8 mouse cellular contexts compared by ENCODE assay signal in the genomic region with DNA sequence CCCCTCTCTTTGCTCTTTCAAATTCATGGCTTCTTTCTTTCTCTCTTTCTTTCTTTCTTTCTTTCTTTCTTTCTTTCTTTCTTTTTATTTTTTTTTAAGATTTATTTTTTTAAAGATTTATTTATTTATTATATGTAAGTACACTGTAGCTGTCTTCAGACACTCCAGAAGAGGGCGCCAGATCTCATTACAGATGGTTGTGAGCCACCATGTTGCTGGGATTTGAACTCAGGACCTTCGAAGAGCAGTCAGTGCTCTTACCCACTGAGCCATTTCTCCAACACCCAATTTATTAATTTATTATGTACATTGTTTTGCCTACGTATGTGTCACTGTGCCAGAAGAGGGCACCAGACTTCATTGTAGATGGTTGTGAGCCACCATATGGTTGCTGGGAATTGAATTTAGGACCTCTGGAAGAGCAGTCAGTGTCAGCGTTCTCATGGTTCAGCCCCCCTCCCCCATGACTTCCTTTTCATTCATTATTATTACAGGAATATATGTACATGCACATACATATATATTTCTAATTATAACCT. TPM values are rescaled to one million over a fixed set of nuclear protein-coding genes. Genes with fewer than 3 reads are reported as not detected.
DNase-seq lines count a peak whose midpoint lies in the region; ATAC-seq and TF ChIP-seq lines count a peak whose summit lies in the region.
"Not testable (repeated sequence)": the region's sequence is repeated elsewhere in the genome, so short reads cannot be mapped to it uniquely, and the experiment has no call there.

No protein-coding gene starts in this region.

- not testable (repeated sequence) for TF ChIP-seq EP300 in liver, postnatal 0 days (IDR thresholded peaks at IDR 0.05; ENCODE audit: low read depth)

- peaks cover 29% of the 10 kb centered on the region for H3K4me1 ChIP-seq in E14TG2a.4 (replicated peaks; ENCODE audit: low read depth, low read length)
- peaks cover 13% of the 10 kb centered on the region for H3K4me1 ChIP-seq in liver, postnatal 0 days (ENCODE audit: insufficient read depth)
- H3K4me1 ChIP-seq in midbrain, embryonic 11.5 days (ENCODE audit: control insufficient read depth, insufficient read depth, low read length): peaks cover 11% of the 10 kb centered on the region

- peak; percentile 19 to 27 for DNase-seq in B cell, adult 2 months
- DNase-seq in gastrocnemius, adult 2 months; layer of hippocampus, adult 2 months (ENCODE audit: low spot score in 2 of 2); liver, postnatal 0 days: not testable (repeated sequence)
- DNase-seq in induced T-regulatory cell, adult 2 months (ENCODE audit: low read depth): peak; percentile 30
- peak; percentile 69 for DNase-seq in midbrain, embryonic 11.5 days (ENCODE audit: low spot score, missing footprints)
- peak; percentile 43 for DNase-seq in splenic B cell, adult 2 months (ENCODE audit: low read depth, low spot score)

- H3K27me3 ChIP-seq in E14TG2a.4 (ENCODE audit: insufficient read depth, low read length); liver, postnatal 0 days (ENCODE audit: insufficient read depth, low read length); midbrain, embryonic 11.5 days (ENCODE audit: control insufficient read depth, insufficient read depth, low read length); splenic B cell, adult 2 months (ENCODE audit: control insufficient read depth, insufficient read depth, low read length, poor library complexity, severe bottlenecking): not testable (repeated sequence)

- H3K36me3 ChIP-seq in E14TG2a.4 (ENCODE audit: insufficient read depth, low read length); liver, postnatal 0 days (replicated peaks; ENCODE audit: insufficient read depth, low read length); midbrain, embryonic 11.5 days (ENCODE audit: control insufficient read depth, insufficient read depth, low read length); splenic B cell, adult 2 months (ENCODE audit: control insufficient read depth, insufficient read depth, low read length, poor library complexity, severe bottlenecking): not testable (repeated sequence)

- intact Hi-C loops in gastrocnemius, adult 2 months (cut with DNase I): not testable (repeated sequence)

- not testable (repeated sequence) for H3K9me3 ChIP-seq in E14TG2a.4 (ENCODE audit: low read length); liver, postnatal 0 days (ENCODE audit: low read length); midbrain, embryonic 11.5 days (ENCODE audit: control insufficient read depth, low read length)

- peak; percentile 21; the same call in 1 of the 2 replicates for TF ChIP-seq CTCF in E14TG2a.4 (conservative IDR thresholded peaks at IDR 0.05; ENCODE audit: low read length)
- peak; percentile 47 for TF ChIP-seq CTCF in gastrocnemius, adult 2 months (IDR thresholded peaks at IDR 0.05)
- TF ChIP-seq CTCF in layer of hippocampus, adult 2 months (conservative IDR thresholded peaks at IDR 0.05): peak; percentile 68
- peak; percentile 34 for TF ChIP-seq CTCF in liver, postnatal 0 days (IDR thresholded peaks at IDR 0.05; ENCODE audit: low read depth)

- 70% methylated on average over 4 of the region's 4 CpGs for WGBS in liver, postnatal 0 days (ENCODE audit: insufficient replicate concordance)
- WGBS in midbrain, embryonic 11.5 days: 77% methylated on average over 4 of the region's 4 CpGs

- H3K9ac ChIP-seq in liver, postnatal 0 days (replicated peaks); midbrain, embryonic 11.5 days (ENCODE audit: low read length): not testable (repeated sequence)

- ATAC-seq in liver, postnatal 0 days; midbrain, embryonic 11.5 days (ENCODE audit: low FRiP score): not testable (repeated sequence)

- H3K4me2 ChIP-seq in liver, postnatal 0 days (ENCODE audit: low read depth, low read length); midbrain, embryonic 11.5 days: not testable (repeated sequence)

- H3K4me3 ChIP-seq in E14TG2a.4 (replicated peaks; ENCODE audit: low read length); gastrocnemius, adult 2 months; layer of hippocampus, adult 2 months; liver, postnatal 0 days (ENCODE audit: low read depth, low read length); midbrain, embryonic 11.5 days (ENCODE audit: low read depth, low read length): not testable (repeated sequence)

- H3K27ac ChIP-seq in gastrocnemius, adult 2 months; layer of hippocampus, adult 2 months; liver, postnatal 0 days (ENCODE audit: low read depth); midbrain, embryonic 11.5 days (ENCODE audit: low read depth, low read length): not testable (repeated sequence)

RNA-seq across cellular contexts. Expression of a gene that starts 1.9 kb away (rescaled TPM):
- 1 to 10 TPM; 2.1 to 3.3 TPM for total RNA-seq in gastrocnemius, adult 2 months (2021)
- total RNA-seq in layer of hippocampus, adult 2 months (2021): 10 to 100 TPM; 10.8 to 11.4 TPM
- 11.7 and 13.0 TPM in 2 replicates for polyA plus RNA-seq in liver, postnatal 0 days (2015; fragmentation: Nextera tagmentation; extraction: Ambion mirVana)
- polyA plus RNA-seq in midbrain, embryonic 11.5 days (2014; fragmentation: Nextera tagmentation; extraction: Ambion mirVana): 58.3 and 63.9 TPM in 2 replicates

RNA-seq across cellular contexts. Expression of a gene that starts 19.1 kb away (rescaled TPM):
- total RNA-seq in gastrocnemius, adult 2 months (2021): 1 to 10 TPM; 6.3 to 6.4 TPM
- 10 to 100 TPM in 1 of 2 experiments, 1 to 10 TPM in 1; 9.1 to 11.1 TPM for total RNA-seq in layer of hippocampus, adult 2 months (2021)
- polyA plus RNA-seq in liver, postnatal 0 days (2015; fragmentation: Nextera tagmentation; extraction: Ambion mirVana): 18.5 and 19.0 TPM in 2 replicates
- 16.1 and 16.8 TPM in 2 replicates for polyA plus RNA-seq in midbrain, embryonic 11.5 days (2014; fragmentation: Nextera tagmentation; extraction: Ambion mirVana)

RNA-seq across cellular contexts. Expression of a gene that starts 19.3 kb away (rescaled TPM):
- total RNA-seq in gastrocnemius, adult 2 months (2021): 1 to 10 TPM; 1.5 TPM
- total RNA-seq in layer of hippocampus, adult 2 months (2021): 10 to 100 TPM; 12.2 to 12.8 TPM
- 8.2 and 8.4 TPM in 2 replicates for polyA plus RNA-seq in liver, postnatal 0 days (2015; fragmentation: Nextera tagmentation; extraction: Ambion mirVana)
- 60.6 and 67.3 TPM in 2 replicates for polyA plus RNA-seq in midbrain, embryonic 11.5 days (2014; fragmentation: Nextera tagmentation; extraction: Ambion mirVana)

RNA-seq across cellular contexts. Expression of a gene that starts 32.0 kb away (rescaled TPM):
- total RNA-seq in gastrocnemius, adult 2 months (2021): 10 to 100 TPM; 42.4 to 62.9 TPM
- 10 to 100 TPM; 53.4 to 63.0 TPM for total RNA-seq in layer of hippocampus, adult 2 months (2021)
- 23.6 and 25.4 TPM in 2 replicates for polyA plus RNA-seq in liver, postnatal 0 days (2015; fragmentation: Nextera tagmentation; extraction: Ambion mirVana)
- polyA plus RNA-seq in midbrain, embryonic 11.5 days (2014; fragmentation: Nextera tagmentation; extraction: Ambion mirVana): 59.3 and 63.3 TPM in 2 replicates

RNA-seq across cellular contexts. Expression of a gene that starts 32.8 kb away (rescaled TPM):
- 10 to 100 TPM; 20.3 to 21.7 TPM for total RNA-seq in gastrocnemius, adult 2 months (2021)
- 10 to 100 TPM; 80.9 to 81.7 TPM for total RNA-seq in layer of hippocampus, adult 2 months (2021)
- 8.5 and 9.1 TPM in 2 replicates for polyA plus RNA-seq in liver, postnatal 0 days (2015; fragmentation: Nextera tagmentation; extraction: Ambion mirVana)
- polyA plus RNA-seq in midbrain, embryonic 11.5 days (2014; fragmentation: Nextera tagmentation; extraction: Ambion mirVana): 66.4 and 70.4 TPM in 2 replicates

Comparison
In these comparisons a context has a peak if more than half of its experiments do, and no peak if none do; other contexts are left out.
1. RNA of a gene that starts 19.3 kb away (total RNA-seq): 12.2 to 12.8 TPM in layer of hippocampus, adult 2 months; 1.5 TPM in gastrocnemius, adult 2 months; every median in the first group is over 4 times any median in the second.
2. Peak in every context shown above with its lines, with median percentiles within 50 percentile points of each other: CTCF ChIP-seq.